Mouse (Mus musculus) lung, adult 18-20 months (tissue): ENCODE results near the gene Arl14ep.
"Not testable (repeated sequence)": the region's sequence is repeated elsewhere in the genome, so short reads cannot be mapped to it uniquely, and the experiment has no call there.

Experiments used
- DNase-seq, 2 experiments: peaks; one replicate each; pipeline ENCODE4 v3.0.0; 2022; ENCODE audit warnings: mixed read lengths in 2 of 2

Gene Arl14ep

DNA sequence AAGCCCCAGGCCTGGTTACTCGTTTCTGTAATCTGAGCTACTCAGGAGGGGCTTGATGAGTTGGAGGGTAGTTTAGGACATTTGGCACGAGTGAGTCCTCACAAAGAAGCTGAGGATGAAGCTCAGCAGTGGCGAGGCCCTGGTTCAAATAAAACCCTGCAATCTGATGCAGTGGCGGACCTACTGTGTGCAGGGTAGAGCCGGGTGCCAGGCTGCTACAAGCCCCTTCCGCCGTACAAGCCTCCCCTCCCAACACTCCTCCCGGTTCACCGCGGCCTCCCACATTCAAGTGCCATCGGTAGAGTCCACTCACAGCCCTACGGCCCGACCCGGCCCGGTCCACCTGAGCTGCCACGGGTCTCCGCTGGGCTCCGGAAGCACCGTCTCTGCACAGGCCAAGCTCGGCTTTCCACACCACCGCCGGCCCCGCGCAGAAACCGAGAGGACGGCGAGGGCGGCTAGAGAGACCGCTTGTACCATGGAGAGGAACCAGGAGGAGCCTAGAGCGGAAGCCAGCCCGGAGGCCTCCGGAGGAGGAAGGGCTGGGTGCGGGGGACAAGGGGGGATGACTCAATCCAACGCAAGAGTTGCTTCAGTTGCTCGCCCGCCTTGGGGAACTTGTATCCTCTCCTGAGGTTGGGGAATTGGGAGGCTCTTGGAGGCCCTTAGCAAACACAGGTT lies at the start of gene Arl14ep:
Gene Arl14ep, minus strand, starts transcription at position 466 of the 681 bp plus-strand sequence.
- peak; percentile 86 to 89 for DNase-seq

DNA sequence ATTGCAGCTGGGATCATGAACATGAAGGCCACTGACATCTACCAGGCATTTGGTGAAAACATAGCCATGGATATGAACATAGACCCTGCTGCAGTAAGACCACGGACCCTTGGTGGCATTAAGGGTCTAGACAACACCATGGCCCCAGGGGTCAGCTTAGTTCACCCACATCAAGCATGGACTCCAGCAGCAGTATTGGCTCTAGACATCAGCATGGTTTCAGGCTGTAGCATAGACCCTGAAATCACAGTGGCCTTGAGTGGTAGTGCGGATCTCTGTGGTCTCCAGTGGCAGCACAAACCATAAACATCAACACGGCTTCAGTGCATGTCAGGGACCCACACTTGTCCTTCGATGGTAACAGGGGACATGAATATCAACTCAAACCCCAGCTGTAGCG lies 48.5 kb upstream of the Arl14ep start:
- no peak for DNase-seq

DNA sequence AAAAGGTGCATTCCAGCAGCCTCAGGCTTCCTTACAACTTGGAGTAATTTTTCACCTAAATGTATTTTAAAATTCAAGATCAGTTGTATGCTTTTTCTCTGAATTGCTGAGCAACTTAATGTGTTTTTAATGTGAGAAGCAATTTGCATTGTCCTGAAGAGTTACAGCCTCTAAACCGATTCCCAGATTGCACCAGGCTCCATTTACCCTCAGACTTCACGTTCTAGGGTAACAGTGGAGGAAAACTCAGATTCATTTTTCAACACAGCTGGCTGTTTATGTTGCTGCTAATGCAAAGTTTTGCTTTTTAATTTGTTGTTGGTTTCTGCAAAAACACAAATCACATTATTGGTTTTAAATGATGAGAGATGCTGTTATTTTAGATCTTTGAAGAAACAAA lies 45.1 kb upstream of the Arl14ep start:
- no peak for DNase-seq

GRCm38 (mm10) chr2:107013161-107013560 lies 38.9 kb upstream of the Arl14ep start:
- DNase-seq = no peak

DNA sequence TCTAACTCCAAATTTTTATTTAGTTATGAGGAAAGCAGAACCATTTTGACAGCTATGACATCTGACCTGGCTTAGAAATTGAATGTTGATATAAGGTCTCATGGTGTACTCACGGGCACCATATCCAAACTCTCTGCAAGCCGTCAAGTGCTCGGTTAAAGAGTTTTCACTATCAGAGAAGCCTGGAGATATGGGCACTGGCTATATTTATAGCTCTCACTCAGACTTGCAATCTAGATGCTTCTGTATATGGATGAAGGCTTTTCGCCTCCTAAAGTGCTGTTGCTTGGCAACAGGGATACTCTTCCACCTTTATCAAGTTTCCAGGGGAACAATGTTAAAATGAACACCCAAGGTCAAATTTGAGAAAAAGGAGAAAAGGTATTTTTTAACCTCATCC lies 38.1 kb upstream of the Arl14ep start:
- no peak for DNase-seq

DNA sequence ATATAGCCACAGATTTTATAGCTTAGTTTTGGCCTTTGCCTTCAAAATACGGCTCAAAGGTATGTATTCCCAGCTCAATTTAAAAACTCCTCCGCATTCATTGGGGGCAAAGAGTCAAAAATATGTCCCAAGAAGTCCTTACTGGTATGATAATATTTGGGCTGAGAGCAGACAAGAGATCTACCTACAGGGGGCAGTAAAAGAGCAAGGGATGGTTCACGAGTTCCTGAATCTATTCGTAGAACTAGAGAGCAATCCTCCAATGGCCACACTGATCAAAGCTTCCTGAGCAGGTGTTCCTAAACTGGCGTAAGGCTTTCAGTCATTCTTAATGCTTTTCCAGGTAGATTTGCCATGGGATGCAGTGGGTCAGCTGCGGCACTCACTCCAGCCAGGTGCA lies 35.9 kb upstream of the Arl14ep start:
- DNase-seq = no peak

DNA sequence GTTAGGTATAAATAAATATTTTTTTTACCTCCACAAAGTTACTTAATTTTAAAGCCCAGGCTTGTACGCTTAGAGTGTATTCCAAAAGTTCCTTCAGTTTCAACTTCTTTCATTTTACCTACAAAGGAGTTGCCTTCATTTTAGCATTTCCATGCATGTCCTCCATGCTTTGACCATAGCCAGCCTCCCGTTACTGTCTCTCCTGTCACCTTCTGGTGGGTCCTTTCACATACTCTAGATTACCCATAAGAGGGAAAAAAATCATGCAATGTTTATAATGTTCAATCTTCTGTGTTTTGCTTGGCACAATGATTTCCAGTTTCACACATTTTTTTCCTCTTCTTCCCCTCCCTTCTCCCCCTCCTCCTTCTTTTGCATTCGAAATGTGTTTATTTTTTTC lies 32.2 kb upstream of the Arl14ep start:
- DNase-seq = no peak

DNA sequence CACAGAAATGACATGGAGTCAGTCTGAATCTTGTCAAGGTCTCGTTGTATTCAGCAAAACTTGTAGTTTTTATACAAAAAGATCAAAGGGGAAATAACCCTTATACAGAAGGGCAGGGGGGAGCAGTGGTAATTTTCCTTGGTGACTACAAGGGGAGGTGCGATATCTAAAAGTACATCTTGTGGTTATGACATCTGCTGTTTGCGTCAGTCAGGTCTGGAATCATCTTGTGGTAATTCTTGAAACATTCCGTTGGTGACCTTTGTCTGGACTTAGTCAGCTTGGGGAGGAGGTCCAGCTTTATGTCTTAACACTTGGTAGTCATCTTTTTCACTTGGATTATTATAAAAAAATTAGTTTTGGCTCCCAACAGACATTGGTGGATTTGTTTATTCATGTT lies 31.7 kb upstream of the Arl14ep start:
- not testable (repeated sequence) for DNase-seq

- DNase-seq = no peak
These were observed 17.0 kb upstream of the Arl14ep start for GRCm38 (mm10) chr2:106991261-106991660.

GRCm38 (mm10) chr2:106984945-106985344 lies 10.7 kb upstream of the Arl14ep start:
- DNase-seq = no peak

GRCm38 (mm10) chr2:106982503-106982902 lies 8.3 kb upstream of the Arl14ep start:
- no peak for DNase-seq

GRCm38 (mm10) chr2:106976472-106976871 lies 2.2 kb upstream of the Arl14ep start:
- DNase-seq = no peak

GRCm38 (mm10) chr2:106973332-106973958 lies 779 bp downstream of the Arl14ep start:
- DNase-seq = no peak

DNA sequence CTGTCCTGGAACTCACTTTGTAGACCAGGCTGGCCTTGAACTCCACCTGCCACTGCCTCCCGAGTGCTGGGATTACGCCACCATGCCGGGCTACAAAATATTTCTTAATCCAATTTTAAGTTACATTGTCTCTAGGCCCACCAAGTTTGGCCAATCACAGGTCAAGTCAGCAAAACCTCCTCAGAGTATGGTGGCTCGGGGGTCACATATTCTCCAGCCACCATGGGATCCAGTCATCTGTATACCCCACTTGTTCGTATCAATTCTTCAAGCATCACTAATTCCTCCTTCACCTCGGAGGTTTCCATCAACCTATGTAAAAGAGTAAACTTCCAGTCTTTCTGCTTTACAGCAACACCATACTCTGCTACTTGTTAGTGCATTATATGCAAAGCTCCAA lies 1.4 kb downstream of the Arl14ep start:
- DNase-seq = no peak

DNA sequence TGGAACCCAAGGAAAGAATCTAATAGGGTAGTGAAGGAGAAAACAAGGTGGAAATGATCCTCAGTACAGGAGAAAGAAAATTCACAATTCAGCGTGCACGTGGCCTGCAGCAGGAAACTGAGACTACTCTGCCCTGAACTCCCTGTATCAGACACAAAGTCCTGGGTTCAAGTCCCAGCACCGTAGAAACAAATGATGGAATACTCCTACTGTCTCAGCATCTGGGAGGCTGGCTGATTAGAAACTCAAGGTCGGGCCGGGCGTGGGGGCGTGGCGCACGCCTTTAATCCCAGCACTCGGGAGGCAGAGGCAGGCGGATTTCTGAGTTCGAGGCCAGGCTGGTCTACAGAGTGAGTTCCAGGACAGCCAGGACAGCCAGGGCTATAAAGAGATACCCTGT lies 3.3 kb downstream of the Arl14ep start:
- DNase-seq = no peak

GRCm38 (mm10) chr2:106968320-106968719 lies 5.9 kb downstream of the Arl14ep start:
- DNase-seq = no peak

DNA sequence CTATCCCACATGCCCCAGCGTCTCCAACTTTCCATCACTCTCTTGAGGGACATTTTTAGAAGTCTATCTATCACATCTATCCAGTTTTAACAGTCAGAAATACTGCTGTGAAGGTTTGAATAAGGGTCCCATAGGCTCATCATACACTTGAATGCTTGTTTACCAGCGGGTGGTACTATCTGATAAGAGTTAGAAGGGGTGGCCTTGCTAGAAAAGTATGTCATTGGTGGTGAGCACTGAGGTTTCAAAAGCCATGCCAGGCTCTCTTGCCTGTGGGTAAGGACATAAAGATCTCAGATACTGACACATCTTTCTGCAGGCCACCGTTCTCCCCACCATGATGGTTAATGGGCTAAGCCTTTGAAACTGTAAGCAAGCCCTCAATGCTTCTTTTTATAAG lies 10.7 kb downstream of the Arl14ep start:
- no peak for DNase-seq

DNA sequence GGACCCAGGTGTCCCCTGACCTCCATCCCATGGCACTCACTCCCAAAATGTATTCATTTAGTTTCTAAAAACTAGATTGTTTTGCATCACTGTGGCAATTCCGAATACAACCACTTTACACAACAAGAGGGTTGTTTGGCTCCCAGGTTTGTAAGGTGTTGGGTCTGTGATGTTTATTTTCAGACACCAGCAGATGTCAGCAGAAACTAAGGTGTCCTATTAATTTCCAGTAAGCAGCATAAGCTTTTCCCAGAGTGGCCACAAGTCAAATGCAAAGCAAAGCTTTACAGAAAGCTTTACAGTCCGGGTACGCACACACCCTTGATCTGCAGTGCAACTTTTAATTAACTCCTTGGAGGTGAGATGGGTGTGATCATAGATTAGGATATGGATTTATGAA lies 12.6 kb downstream of the Arl14ep start:
- no peak for DNase-seq

- no peak for DNase-seq
These were observed 13.2 kb downstream of the Arl14ep start for GRCm38 (mm10) chr2:106961066-106961465.

DNA sequence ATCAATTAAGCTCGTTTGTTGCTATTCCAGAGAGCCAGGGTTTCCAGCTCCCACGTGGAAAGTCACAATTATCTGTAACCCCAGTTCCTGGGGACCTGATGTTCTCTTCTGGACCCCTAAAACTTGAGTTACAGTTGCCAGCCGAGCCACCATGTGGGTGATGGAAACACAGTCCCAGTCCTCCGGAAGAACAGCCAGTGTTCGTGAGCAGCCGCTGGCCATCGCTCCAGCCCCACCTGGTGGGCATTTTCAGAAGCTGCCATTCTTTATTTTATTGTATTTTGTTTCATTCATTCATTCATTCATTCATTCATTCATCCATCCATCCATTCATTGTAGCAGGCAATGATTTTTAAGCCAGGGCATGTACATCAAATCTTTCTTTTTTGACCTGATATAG lies 14.0 kb downstream of the Arl14ep start:
- no peak for DNase-seq

DNA sequence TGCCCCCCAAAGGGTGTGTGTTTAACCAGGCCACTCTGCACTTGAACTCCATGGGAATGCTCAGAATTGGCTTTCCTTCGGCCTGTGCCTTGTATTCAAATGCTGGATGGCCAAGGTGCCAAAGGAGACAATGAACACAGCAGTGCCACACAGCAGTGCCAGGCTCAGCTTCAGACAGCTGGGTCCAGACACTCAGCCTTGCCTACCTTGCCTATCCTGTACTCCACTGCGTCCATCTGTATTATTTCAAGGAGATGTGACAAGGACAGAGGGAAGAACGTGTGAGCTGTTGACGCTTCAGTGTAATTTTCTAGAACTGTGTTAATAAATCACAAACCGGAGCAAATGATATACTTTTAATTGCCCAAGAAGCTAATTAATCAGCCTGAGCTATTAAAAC lies 14.8 kb downstream of the Arl14ep start:
- DNase-seq = no peak

DNA sequence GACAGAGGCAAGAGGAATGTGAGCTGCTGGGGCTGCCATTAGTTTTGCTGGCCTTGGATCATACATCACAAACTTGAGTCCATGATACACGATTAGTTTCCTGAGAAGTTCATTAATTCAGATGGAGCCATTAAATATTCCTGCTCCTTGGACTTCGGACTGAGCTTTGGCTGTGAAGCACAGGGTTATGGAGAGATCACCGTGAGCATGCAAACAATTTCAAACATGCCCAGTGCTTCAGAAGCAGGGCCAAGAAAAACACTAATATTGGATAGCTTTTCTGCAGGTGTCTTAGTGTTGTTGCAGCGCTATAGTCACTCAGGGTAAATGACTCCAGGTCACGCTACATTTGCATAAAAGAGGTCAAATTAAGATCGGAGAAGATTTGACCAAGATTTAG lies 15.3 kb downstream of the Arl14ep start:
- no peak for DNase-seq

DNA sequence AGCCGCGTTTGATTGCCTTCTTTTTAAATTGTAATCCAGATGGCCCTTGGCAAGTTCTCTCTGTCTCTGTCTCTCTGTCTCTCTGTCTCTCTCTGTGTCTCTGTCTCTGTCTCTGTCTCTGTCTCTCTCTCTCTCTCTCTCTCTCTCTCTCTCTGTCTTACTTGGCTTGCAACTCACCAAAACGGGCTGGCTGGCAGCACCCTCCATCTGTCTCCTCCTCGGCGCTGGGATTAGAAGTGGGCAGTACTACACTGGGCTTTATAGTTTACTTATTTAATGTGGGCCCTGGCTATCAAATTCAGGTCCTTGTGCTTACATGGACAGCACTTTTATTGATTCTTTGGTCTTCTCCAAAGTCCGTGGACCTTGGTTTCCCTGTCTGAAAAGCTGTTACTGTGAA lies 18.1 kb downstream of the Arl14ep start:
- no peak for DNase-seq

- DNase-seq = no peak
These were observed 18.6 kb downstream of the Arl14ep start for GRCm38 (mm10) chr2:106955621-106956020.

- DNase-seq = no peak
These were observed 19.2 kb downstream of the Arl14ep start for GRCm38 (mm10) chr2:106954975-106955374.
